Mouse (Mus musculus): ENCODE measurements around the gene Atp7b. TPM values are rescaled to one million over a fixed set of nuclear protein-coding genes. Genes with fewer than 3 reads are reported as not detected.

The Atp7b gene
- 8.4 and 9.5 TPM in 2 replicates for polyA plus RNA-seq (2015; fragmentation: Nextera tagmentation; extraction: Ambion mirVana)

GRCm38 (mm10) chr8:22059821-22060445, at the start of gene Atp7b:
Gene Atp7b (minus strand): TSS chr8:22060305.
- no peaks in the 10 kb centered on the region for H3K4me1 ChIP-seq

GRCm38 (mm10) chr8:22107020-22107419, 46.9 kb upstream of the Atp7b start:
- Histone ChIP-seq H3K9ac (no peak overlapping the region), H3K4me2 (no peak overlapping the region), H3K4me3 (replicated peaks) (no peak overlapping the region), H3K4me1 (no peaks in the 10 kb centered on the region), H3K27ac (no peak overlapping the region), H3K27me3 (replicated peaks) (no peaks in the 10 kb centered on the region), H3K9me3 (no peaks in the 10 kb centered on the region), H3K36me3 (no peaks in the 10 kb centered on the region)
- 76% methylated on average over 4 of the region's 4 CpGs for WGBS
- ATAC-seq (ENCODE audit: insufficient read depth, low FRiP score, low read depth) = no peak

More at GRCm38 (mm10) chr8:22059821-22060445, at the start of gene Atp7b:
- H3K9ac ChIP-seq = peak within 1 kb of the TSS; percentile 35; the same call in 1 of the 2 replicates
- H3K36me3 ChIP-seq = peaks cover 5% of the 10 kb centered on the region
- H3K27me3 ChIP-seq (replicated peaks) = no peaks in the 10 kb centered on the region
- peak within 1 kb of the TSS; percentile 87 for H3K4me3 ChIP-seq (replicated peaks)
- ATAC-seq (ENCODE audit: insufficient read depth, low FRiP score, low read depth) = peak; percentile 76
- under 1% methylated on average over 40 of the region's 46 CpGs for WGBS
- no peak within 1 kb of the TSS; the same call in 1 of the 2 replicates for H3K27ac ChIP-seq
- H3K9me3 ChIP-seq = no peaks in the 10 kb centered on the region
- peak within 1 kb of the TSS; percentile 95 for H3K4me2 ChIP-seq

GRCm38 (mm10) chr8:22091568-22091967, 31.5 kb upstream of the Atp7b start:
- Histone ChIP-seq H3K4me3 (replicated peaks) (no peak overlapping the region), H3K27me3 (replicated peaks) (no peaks in the 10 kb centered on the region), H3K9me3 (no peaks in the 10 kb centered on the region), H3K4me1 (no peaks in the 10 kb centered on the region), H3K27ac (no peak overlapping the region), H3K36me3 (no peaks in the 10 kb centered on the region), H3K9ac (no peak overlapping the region), H3K4me2 (no peak overlapping the region)
- 37% methylated on average over 8 of the region's 8 CpGs for WGBS
- ATAC-seq (ENCODE audit: insufficient read depth, low FRiP score, low read depth) = no peak

GRCm38 (mm10) chr8:22089226-22089625, 29.1 kb upstream of the Atp7b start:
- H3K4me3 ChIP-seq (replicated peaks) = no peak overlapping the region
- no peaks in the 10 kb centered on the region for H3K36me3 ChIP-seq
- ATAC-seq (ENCODE audit: insufficient read depth, low FRiP score, low read depth) = no peak
- WGBS = 91% methylated on average over 4 of the region's 4 CpGs
- no peak overlapping the region for H3K9ac ChIP-seq
- no peaks in the 10 kb centered on the region for H3K9me3 ChIP-seq
- H3K4me1 ChIP-seq = no peaks in the 10 kb centered on the region
- H3K4me2 ChIP-seq = no peak overlapping the region
- no peaks in the 10 kb centered on the region for H3K27me3 ChIP-seq (replicated peaks)
- H3K27ac ChIP-seq = no peak overlapping the region

- H3K9me3 ChIP-seq = no peaks in the 10 kb centered on the region
- no peaks in the 10 kb centered on the region for H3K4me1 ChIP-seq
- H3K36me3 ChIP-seq = no peaks in the 10 kb centered on the region
- H3K27me3 ChIP-seq (replicated peaks) = no peaks in the 10 kb centered on the region
- WGBS = 82% methylated on average over 9 of the region's 9 CpGs
- H3K9ac ChIP-seq = no peak overlapping the region
- H3K4me3 ChIP-seq (replicated peaks) = no peak overlapping the region
- H3K27ac ChIP-seq = no peak overlapping the region
- no peak overlapping the region for H3K4me2 ChIP-seq
- ATAC-seq (ENCODE audit: insufficient read depth, low FRiP score, low read depth) = no peak
Measured at GRCm38 (mm10) chr8:22079313-22080007, 19.4 kb upstream of the Atp7b start.

DNA sequence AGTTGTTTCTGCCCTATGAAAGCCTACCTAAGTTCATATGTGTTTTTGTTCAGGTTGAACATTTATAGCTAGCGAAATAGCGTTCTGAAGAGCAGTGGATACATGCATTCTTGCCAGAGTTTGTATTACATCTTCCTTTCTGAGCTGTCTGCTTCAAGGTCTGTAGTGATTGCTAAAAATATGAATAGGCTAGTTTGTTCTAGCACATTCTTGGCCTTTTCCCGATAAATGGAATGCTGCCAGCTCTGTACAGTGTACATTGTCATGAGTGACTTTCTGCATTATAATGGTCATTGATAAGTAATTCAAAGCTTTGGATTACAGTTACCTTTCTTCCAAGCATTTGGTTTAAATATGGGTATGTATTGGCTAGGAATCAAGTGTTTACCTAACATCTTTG, 1.0 kb upstream of the Atp7b start:
- H3K27ac ChIP-seq = no peak overlapping the region
- peak overlapping the region; percentile 87 for H3K4me3 ChIP-seq (replicated peaks)
- H3K4me2 ChIP-seq = peak overlapping the region; percentile 95
- ATAC-seq (ENCODE audit: insufficient read depth, low FRiP score, low read depth) = no peak
- 3% methylated on average over 3 of the region's 3 CpGs for WGBS
- H3K27me3 ChIP-seq (replicated peaks) = no peaks in the 10 kb centered on the region
- no peak overlapping the region for H3K9ac ChIP-seq
- H3K4me1 ChIP-seq = no peaks in the 10 kb centered on the region
- no peaks in the 10 kb centered on the region for H3K9me3 ChIP-seq
- H3K36me3 ChIP-seq = peaks cover 17% of the 10 kb centered on the region

DNA sequence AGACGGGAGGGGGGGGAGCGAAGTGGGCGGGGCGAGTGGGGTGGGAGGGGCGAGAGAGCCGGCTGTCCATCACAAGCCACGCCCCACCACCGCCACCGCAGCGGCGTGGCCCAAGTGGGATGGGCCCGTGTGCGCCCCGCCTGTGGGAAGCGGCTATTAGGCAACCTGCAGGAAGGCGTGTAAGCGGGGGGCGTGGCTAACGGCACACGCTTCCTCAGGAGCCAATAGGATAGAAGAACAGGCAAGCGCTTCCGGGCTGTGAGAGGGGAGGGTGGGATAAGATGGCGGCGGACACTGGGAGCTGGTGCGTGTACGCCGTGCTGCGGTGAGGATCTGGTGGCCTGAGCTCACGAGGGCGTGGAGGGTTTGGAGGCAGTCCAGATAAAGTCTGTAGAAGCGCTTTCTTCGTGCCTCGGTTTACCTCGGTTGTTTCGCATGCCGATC, 363 bp upstream of the Atp7b start, which contains the start of gene Alg11:
Alg11 (plus strand) TSS at position 276 of the 444 bp plus-strand sequence.
- peak within 1 kb of the TSS; percentile 87 for H3K4me3 ChIP-seq (replicated peaks)
- no peaks in the 10 kb centered on the region for H3K4me1 ChIP-seq
- H3K4me2 ChIP-seq = peak within 1 kb of the TSS; percentile 95
- no peaks in the 10 kb centered on the region for H3K9me3 ChIP-seq
- no peaks in the 10 kb centered on the region for H3K27me3 ChIP-seq (replicated peaks)
- peaks cover 10% of the 10 kb centered on the region for H3K36me3 ChIP-seq
- H3K9ac ChIP-seq = peak within 1 kb of the TSS; percentile 35; the same call in 1 of the 2 replicates
- peak; percentile 100 for ATAC-seq (ENCODE audit: insufficient read depth, low FRiP score, low read depth)
- no peak within 1 kb of the TSS; the same call in 1 of the 2 replicates for H3K27ac ChIP-seq
- WGBS = 0% methylated on average over 34 of the region's 36 CpGs

DNA sequence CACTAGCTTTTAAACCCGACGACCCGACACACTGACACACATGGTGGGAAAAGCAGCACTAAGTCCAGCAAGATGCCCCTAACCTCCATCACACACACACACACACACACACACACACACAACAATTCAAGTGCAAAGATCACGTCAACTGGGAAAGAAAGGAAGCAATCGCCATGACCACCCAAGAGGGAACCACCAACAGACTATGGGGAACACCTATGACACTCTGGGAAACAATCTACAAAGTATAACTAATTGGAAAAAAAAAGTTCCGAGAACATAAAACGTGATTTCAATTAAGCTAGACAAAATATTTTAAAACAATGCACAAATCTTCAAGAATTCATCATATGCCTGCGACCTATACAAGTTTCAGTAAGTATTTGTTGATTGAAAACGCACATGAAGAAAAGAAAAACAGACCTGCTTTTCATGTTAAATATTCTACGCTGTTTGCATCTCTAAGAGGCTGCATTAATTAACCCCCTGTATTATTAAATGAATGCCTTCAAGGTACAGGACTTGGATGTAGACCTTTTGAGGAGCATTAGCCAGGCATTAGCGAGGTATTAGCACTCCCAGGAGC, 859 bp downstream of the Atp7b start:
- 46% methylated on average over 11 of the region's 11 CpGs for WGBS
- Histone ChIP-seq H3K9ac (no peak overlapping the region), H3K4me1 (no peaks in the 10 kb centered on the region), H3K36me3 (peaks cover 4% of the 10 kb centered on the region; the same call in 1 of the 2 replicates), H3K4me3 (replicated peaks) (peak overlapping the region; percentile 87), H3K9me3 (no peaks in the 10 kb centered on the region), H3K4me2 (peak overlapping the region; percentile 95), H3K27me3 (replicated peaks) (no peaks in the 10 kb centered on the region), H3K27ac (no peak overlapping the region)
- ATAC-seq (ENCODE audit: insufficient read depth, low FRiP score, low read depth) = no peak

DNA sequence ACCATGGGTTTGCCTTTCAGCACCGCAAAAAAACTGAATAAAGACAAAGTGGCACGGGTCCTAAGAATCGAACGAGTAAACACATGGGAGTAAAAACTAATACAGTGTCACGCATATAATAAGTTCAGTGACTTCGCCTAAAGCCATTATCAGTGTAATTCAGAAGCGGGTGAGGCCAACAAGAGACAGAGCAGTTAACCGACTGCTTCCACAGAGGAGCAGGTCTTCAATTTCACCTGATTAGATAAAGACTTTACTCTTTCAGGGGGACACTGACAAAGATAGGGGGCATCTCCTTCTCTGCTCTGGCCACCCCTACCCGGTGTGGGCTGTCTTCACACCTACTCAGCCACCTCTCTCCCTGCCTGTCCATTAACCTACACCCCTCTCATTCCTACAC, 1.7 kb downstream of the Atp7b start:
- H3K27me3 ChIP-seq (replicated peaks) = no peaks in the 10 kb centered on the region
- no peak for ATAC-seq (ENCODE audit: insufficient read depth, low FRiP score, low read depth)
- no peaks in the 10 kb centered on the region for H3K9me3 ChIP-seq
- 67% methylated on average over 9 of the region's 9 CpGs for WGBS
- no peaks in the 10 kb centered on the region; the same call in 1 of the 2 replicates for H3K36me3 ChIP-seq
- no peak overlapping the region for H3K4me2 ChIP-seq
- no peak overlapping the region for H3K9ac ChIP-seq
- no peaks in the 10 kb centered on the region for H3K4me1 ChIP-seq
- H3K27ac ChIP-seq = no peak overlapping the region
- no peak overlapping the region for H3K4me3 ChIP-seq (replicated peaks)

DNA sequence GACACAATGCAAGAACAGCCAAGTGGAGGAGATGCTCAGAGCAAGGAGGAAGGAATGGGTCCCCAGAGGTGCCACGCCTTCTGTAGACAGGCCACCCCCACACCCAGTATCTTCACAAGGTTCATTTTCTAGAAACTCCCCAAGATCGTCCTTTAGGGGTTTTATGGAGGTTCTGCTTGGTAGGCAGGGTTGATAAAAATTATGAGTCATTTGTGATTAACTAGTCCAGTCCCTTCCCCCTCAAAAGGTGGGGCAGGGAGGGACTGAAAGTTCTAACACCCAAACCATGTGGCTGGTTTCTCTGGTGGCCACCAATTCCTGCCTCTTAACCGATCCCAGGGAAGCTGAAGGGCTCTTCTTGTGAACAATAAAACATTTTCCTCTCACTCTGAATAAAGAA, 3.3 kb downstream of the Atp7b start:
- Histone ChIP-seq H3K27ac (no peak overlapping the region), H3K27me3 (replicated peaks) (no peaks in the 10 kb centered on the region), H3K4me2 (no peak overlapping the region), H3K36me3 (no peaks in the 10 kb centered on the region), H3K4me1 (no peaks in the 10 kb centered on the region), H3K9ac (no peak overlapping the region), H3K9me3 (no peaks in the 10 kb centered on the region), H3K4me3 (replicated peaks) (no peak overlapping the region)
- no peak for ATAC-seq (ENCODE audit: insufficient read depth, low FRiP score, low read depth)
- 63% methylated on average over 3 of the region's 3 CpGs for WGBS

DNA sequence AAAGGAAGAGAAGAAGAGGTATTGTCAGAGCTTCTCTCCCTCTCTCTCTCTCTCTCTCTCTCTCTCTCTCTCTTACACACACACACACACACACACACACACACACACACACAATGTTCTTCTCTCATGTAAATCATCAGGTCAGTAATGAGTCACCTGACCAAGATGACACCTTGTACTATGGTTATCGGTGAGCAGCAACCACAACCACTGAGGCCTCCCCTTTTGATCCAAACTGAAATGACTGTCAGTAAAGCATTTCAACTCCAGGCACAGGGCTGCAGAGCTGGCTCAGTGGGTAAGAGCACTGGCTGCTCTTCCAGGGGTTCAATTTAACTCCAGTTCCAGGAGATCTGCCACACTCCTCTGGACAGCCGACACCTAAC, 4.6 kb downstream of the Atp7b start:
- no peaks in the 10 kb centered on the region for H3K9me3 ChIP-seq
- no peak overlapping the region for H3K4me2 ChIP-seq
- no peak overlapping the region for H3K27ac ChIP-seq
- whole genome bisulfite sequencing = 90% methylated on average over 2 of the region's 2 CpGs
- H3K4me1 ChIP-seq = no peaks in the 10 kb centered on the region
- H3K36me3 ChIP-seq = no peaks in the 10 kb centered on the region
- no peak overlapping the region for H3K4me3 ChIP-seq (replicated peaks)
- H3K9ac ChIP-seq = no peak overlapping the region
- no peaks in the 10 kb centered on the region for H3K27me3 ChIP-seq (replicated peaks)
- no peak for ATAC-seq (ENCODE audit: insufficient read depth, low FRiP score, low read depth)

Data from stomach, embryonic 15.5 days (tissue).